Mouse (Mus musculus): Measurements from ENCODE around the gene Gm49416.

DNA sequence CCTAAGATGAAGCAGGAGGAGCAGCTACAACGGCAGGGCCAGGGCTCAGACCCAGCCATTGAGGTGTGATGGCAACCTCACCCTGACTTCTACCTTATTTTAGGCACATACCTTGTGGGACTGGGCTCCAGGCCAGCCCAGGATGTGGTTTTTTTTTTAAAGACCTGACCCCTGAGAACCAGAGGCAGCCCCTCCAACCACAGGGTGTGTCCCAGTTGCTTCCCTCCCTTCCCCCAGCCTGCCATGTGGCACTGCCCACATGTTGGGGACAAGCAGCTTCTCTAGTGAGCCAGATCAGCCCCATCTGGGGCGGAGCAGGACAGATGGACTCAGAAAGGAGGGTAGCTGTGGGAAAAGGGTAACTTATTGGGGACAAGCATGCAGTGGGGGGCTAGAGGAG, 38.0 kb downstream of the Gm49416 start:
- TF ChIP-seq CTCF (IDR thresholded peaks at IDR 0.05; ENCODE audit: extremely low read depth, insufficient read depth, insufficient read length, insufficient replicate concordance) (no peak), POLR2A (IDR thresholded peaks at IDR 0.05; ENCODE audit: low read depth, low read length) (no peak)

Data from spleen, adult 2 months (tissue).